Mouse (Mus musculus) embryonic facial prominence, embryonic 11.5 days (tissue): ENCODE measurements around the gene AF067063. TPM values are rescaled to one million over a fixed set of nuclear protein-coding genes. Genes with fewer than 3 reads are reported as not detected.
A peak's percentile ranks its signal among the peaks of the same experiment; 100 is the strongest.
"Not testable (repeated sequence)": the region's sequence is repeated elsewhere in the genome, so short reads cannot be mapped to it uniquely, and the experiment has no call there.

Source experiments
- ATAC-seq: fragments of 200-750 bp; cut with Nextera tagmentation; replicated peaks from 2 replicates; pipeline ENCODE4 v1.8.0; 2017; ENCODE audit warnings: low read depth; ENCODE audit not compliant: insufficient number of reproducible peaks, low FRiP score, low TSS enrichment
- DNase-seq: peaks from one replicate; pipeline ENCODE4 v3.0.0-alpha.2; 2015; ENCODE audit warnings: low spot score
- H3K27ac ChIP-seq: fragments of 300-500 bp; sonication (generic); replicated peaks from 2 replicates; pipeline ENCODE4 v1.5.1; 2014; ENCODE audit warnings: mild to moderate bottlenecking, low read depth, low read length, control low read depth
- H3K27me3 ChIP-seq: fragments of 300-500 bp; sonication (generic); 2 replicates; pipeline ENCODE4 v1.6.1; 2014; ENCODE audit warnings: mild to moderate bottlenecking, low read length, moderate library complexity, mixed read lengths; ENCODE audit not compliant: control insufficient read depth, insufficient read depth
- H3K36me3 ChIP-seq: fragments of 300-500 bp; sonication (generic); replicated peaks from 2 replicates; pipeline ENCODE4 v1.6.1; 2014; ENCODE audit warnings: low read depth, mild to moderate bottlenecking, low read length, moderate library complexity, mixed read lengths; ENCODE audit not compliant: control insufficient read depth, insufficient read depth
- H3K4me1 ChIP-seq: fragments of 300-500 bp; sonication (generic); 2 replicates; pipeline ENCODE4 v1.6.1; 2014; ENCODE audit warnings: low read length, mixed read lengths; ENCODE audit not compliant: control insufficient read depth, insufficient read depth
- H3K4me2 ChIP-seq: fragments of 300-500 bp; sonication (generic); 2 replicates; pipeline ENCODE4 v1.6.1; 2014; ENCODE audit warnings: low read depth, mild to moderate bottlenecking, control low read depth, low read length, moderate library complexity
- H3K4me3 ChIP-seq: fragments of 300-500 bp; sonication (generic); 2 replicates; pipeline ENCODE4 v1.5.1; 2014; ENCODE audit warnings: low read depth, low read length, control low read depth
- H3K9ac ChIP-seq: fragments of 300-500 bp; sonication (generic); replicated peaks from 2 replicates; pipeline ENCODE4 v1.6.1; 2014; ENCODE audit warnings: mild to moderate bottlenecking, control low read depth, low read length
- H3K9me3 ChIP-seq: fragments of 300-500 bp; sonication (generic); replicated peaks from 2 replicates; pipeline ENCODE4 v1.6.1; 2016; ENCODE audit warnings: mild to moderate bottlenecking, low read length, inconsistent platforms, mixed read lengths; ENCODE audit not compliant: control insufficient read depth
- WGBS: fragments of 180-500 bp; shearing (Covaris S2); extraction: QIAGEN DNeasy Blood & Tissue Kit; methylation state at CpG from one replicate; pipeline ENCODE4 v1.1.7; 2014; 5-methylcytosine and 5-hydroxymethylcytosine counted together
- polyA plus RNA-seq: library from polyadenylated mRNA; unstranded; fragments of >200 nt; fragmentation: Nextera tagmentation; extraction: Ambion mirVana; gene quantifications from 2 replicates; pipeline ENCODE4 v1.2.1, GENCODE M21; 2014

AF067063 gene
- polyA plus RNA-seq = not detected in 2 replicates

DNA sequence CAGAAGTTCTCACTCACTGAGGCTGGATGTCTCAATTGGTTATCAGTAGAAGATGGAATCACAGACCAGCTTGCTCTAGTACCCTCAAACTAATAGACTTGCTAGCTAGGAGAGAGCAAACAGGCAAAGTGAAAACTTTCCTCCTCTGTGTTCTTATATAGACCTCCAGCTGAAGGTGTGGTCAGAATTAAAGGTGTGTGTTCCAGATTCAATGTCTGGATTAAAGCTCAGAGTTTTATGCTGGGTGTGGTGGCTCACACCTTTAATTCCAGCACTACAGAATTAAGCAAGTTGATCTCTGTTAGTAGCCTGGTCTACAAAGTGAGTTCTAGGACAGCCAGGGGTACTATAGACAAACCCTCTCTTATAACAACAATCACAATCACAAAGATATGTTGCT is at the start of gene AF067063:
TSS of gene AF067063 (minus strand) at position 101 of the 400 bp plus-strand sequence.
- not testable (repeated sequence) for H3K4me2 ChIP-seq, H3K9ac ChIP-seq, H3K4me1 ChIP-seq, H3K27ac ChIP-seq, H3K9me3 ChIP-seq, ATAC-seq, DNase-seq, H3K27me3 ChIP-seq, H3K36me3 ChIP-seq, H3K4me3 ChIP-seq

DNA sequence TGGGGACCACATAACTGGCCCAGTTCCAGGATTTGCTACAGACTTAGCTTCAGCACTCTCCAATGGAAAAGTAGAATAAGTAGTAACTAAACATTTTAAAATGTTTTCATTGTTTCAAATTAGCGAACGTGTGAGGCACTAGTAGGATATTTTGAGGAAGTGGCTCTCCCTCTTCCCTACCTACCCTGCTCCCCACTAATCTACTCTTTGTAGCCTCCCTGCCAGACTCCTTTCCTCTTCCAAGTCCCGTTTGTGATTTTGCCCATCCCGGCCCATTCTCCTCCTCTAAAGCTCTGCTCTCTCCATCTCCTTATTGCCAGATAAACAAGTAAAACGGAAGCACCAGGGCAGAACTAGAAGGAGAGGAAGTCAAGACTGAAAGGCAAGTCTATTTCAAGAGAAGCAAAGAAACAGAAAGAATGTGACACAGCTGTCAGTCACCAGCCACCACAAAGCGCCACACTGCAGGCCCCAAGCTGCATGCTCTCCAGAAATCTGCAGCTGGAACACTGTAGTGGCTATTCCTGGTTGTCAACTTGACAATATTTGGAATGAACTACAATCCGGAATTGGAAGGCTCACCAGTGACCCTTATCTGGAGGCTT is 34.5 kb upstream of the AF067063 start:
- not testable (repeated sequence) for H3K27me3 ChIP-seq, H3K4me1 ChIP-seq, H3K36me3 ChIP-seq, ATAC-seq, H3K27ac ChIP-seq, H3K9ac ChIP-seq, H3K4me2 ChIP-seq, DNase-seq, H3K4me3 ChIP-seq, H3K9me3 ChIP-seq
- 65% methylated on average over 5 of the region's 7 CpGs for WGBS

DNA sequence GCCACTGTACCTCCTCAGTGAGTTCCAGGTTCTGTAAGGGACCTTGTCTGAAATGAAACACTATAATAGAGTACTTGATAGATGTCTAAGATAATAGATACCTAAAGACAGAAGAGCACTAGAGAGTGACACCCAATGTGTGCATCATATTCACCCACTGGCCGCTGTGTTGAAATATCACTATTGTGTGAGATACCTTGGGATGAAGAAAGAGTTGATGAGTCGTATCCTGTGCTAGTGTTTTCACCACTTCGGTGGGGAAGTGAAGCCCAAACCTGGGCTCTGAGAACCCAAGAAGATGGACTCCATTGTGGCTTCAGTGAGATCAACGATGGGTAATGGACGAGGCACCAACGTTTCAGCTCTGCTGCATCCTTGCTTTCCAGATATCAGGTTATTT is 32.4 kb upstream of the AF067063 start:
- not testable (repeated sequence) for ATAC-seq, H3K9ac ChIP-seq, H3K27me3 ChIP-seq, H3K27ac ChIP-seq, H3K9me3 ChIP-seq, DNase-seq, H3K36me3 ChIP-seq, H3K4me3 ChIP-seq, H3K4me1 ChIP-seq, H3K4me2 ChIP-seq
- no CpG with 5 or more reads among the region's 6 CpGs for WGBS

DNA sequence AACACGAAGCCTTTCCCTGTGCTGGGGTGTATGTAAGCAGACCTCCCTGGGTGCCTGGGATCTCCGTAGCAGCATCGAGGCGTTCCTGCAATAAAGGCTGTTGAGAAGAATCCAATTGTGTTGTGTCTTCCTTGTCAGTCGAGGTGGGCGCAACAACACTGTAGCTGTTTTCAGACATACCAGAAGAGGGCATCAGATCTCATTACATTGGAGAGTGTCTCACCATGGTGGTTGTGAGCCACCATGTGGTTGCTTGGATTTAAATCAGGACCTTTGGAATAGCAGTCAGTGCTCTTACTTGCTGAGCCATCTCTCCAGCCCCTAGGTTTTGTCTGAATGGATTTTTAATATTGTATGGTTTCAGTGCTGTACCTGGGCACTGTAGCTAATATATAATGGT is 10.0 kb upstream of the AF067063 start:
- H3K4me3 ChIP-seq, ATAC-seq, H3K9ac ChIP-seq, H3K4me2 ChIP-seq, DNase-seq, H3K27me3 ChIP-seq, H3K36me3 ChIP-seq, H3K27ac ChIP-seq, H3K9me3 ChIP-seq, H3K4me1 ChIP-seq: not testable (repeated sequence)
- WGBS = 35% methylated on average over 6 of the region's 6 CpGs

DNA sequence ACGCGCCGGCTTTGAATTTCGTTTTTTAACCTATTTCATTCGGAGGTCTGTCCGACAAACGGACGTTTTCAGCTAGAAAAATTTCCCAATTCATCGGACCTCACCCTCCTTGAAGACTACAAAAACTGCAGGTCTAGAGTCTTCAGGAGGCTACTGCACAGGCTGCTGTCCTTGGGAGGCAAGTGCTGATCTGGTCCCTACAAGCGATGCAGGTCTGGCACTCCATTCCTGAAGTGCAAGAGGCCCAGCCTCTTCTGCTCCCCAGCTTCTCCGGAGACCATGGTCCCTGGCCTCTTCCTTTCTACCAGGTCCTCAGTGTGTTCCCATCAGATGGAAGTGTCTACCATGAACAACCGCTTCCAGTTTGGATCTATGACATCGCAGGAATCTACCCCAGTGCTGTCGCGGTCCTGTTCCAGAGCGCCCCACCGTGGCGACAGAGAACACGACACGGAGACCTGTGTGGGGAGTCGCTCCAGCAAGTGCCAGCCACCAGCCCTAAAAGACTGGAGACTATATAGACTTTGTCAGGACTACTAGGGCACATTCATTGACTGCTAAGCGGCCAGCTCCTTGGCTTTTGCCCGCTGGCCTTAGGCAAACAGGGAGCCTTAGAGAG is 7.8 kb upstream of the AF067063 start:
- 7% methylated on average over 14 of the region's 23 CpGs for WGBS
- DNase-seq = peak; percentile 9
- not testable (repeated sequence) for H3K27me3 ChIP-seq, H3K27ac ChIP-seq, H3K4me3 ChIP-seq, H3K4me2 ChIP-seq, H3K9ac ChIP-seq, H3K4me1 ChIP-seq, H3K9me3 ChIP-seq, H3K36me3 ChIP-seq, ATAC-seq

DNA sequence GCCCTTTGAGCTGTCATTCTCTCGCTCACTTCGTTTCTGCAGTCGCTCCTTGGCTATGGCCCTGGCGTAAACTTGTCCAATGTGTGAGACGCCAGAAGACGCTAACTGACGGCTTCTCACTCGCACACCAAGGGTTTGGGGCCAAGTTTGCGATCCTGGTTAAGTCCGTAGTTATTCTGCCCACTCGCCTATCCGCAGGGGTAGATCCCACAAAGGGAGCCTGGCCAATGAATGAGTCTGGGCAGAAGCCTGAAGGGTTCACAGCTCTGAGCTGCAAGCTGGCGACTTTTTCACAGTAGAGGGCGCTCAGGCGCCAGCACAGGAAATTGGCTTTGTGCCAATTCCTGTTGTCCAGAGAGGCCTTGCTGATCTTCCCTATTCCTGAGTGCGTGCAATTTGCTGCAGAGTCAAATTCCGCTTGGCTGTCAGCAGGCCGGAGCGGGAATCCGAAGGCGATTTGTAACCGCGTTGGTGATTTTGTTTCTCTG is 6.4 kb upstream of the AF067063 start:
- peak; percentile 32 for DNase-seq
- H3K9ac ChIP-seq, H3K27me3 ChIP-seq, H3K27ac ChIP-seq, H3K4me1 ChIP-seq, H3K4me2 ChIP-seq, H3K9me3 ChIP-seq, H3K4me3 ChIP-seq, H3K36me3 ChIP-seq: not testable (repeated sequence)
- WGBS = 11% methylated on average over 21 of the region's 23 CpGs
- ATAC-seq = peak; percentile 63

DNA sequence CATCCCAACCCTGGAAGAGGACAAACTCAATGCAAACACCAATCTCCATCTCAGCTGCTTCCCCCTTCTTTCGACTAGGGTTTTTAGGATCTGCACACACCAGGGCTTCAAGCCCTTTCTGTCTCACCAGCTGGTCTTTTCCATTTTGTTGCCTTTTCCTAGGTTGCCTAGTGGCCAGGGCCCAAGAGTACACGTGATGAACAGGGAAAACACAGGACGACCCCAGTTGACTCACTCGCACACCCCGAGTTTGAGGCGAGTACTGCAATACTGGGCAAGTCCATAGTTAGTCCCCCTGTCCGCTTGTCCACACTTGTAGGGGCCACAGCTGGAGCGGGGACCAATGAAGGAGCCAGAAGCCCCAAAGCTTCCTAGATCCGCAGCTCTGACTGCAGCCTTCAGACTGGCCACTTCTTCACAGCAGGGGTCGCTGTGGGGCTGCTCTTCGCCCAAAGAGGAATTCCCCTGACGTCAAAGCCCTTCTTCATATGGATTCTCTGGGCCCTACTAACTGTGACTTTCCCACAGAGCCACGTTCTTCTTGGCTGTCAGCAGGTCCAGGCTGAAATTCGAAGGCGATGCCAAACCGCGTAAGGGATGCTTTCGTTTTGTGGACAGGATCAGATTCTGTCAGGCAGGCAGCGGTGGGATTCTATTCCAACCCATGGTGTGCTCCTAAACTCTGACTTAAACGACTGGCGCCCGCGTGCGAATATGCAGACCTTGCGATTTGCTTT is 5.5 kb upstream of the AF067063 start, which contains the start of gene D13Ertd608e:
TSS of gene D13Ertd608e (plus strand) at position 687 of the 737 bp plus-strand sequence.
- not testable (repeated sequence) for H3K4me3 ChIP-seq, H3K4me1 ChIP-seq, H3K4me2 ChIP-seq, H3K36me3 ChIP-seq, H3K9ac ChIP-seq, H3K27ac ChIP-seq, H3K27me3 ChIP-seq, H3K9me3 ChIP-seq
- ATAC-seq (peak; percentile 54), DNase-seq (peak; percentile 50)
- 16% methylated on average over 18 of the region's 25 CpGs for WGBS
